Mouse (Mus musculus): ENCODE data around the gene Ppcdc. TPM values are rescaled to one million over a fixed set of nuclear protein-coding genes. Genes with fewer than 3 reads are reported as not detected.

The Ppcdc gene
- polyA plus RNA-seq, 1 experiment from 2014 or later: 24.3 TPM

GRCm38 (mm10) chr9:57425116-57425515 lies 14.8 kb downstream of the Ppcdc start:
- H3K4me2 ChIP-seq (replicated peaks): no peak overlapping the region
- H3K27ac ChIP-seq: no peak overlapping the region
- no peak overlapping the region for H3K4me3 ChIP-seq
- H3K27me3 ChIP-seq (replicated peaks): no peaks in the 10 kb centered on the region
- H3K9ac ChIP-seq: no peak overlapping the region
- WGBS: 83% methylated on average over 3 of the region's 3 CpGs
- H3K4me1 ChIP-seq: no peaks in the 10 kb centered on the region
- no peaks in the 10 kb centered on the region for H3K9me3 ChIP-seq
- H3K36me3 ChIP-seq: peaks cover 3% of the 10 kb centered on the region
- no peak for ATAC-seq (ENCODE audit: low FRiP score, low read depth)

- H3K4me1 ChIP-seq: no peaks in the 10 kb centered on the region
- no peaks in the 10 kb centered on the region for H3K9me3 ChIP-seq
- no peak overlapping the region for H3K4me3 ChIP-seq
- H3K9ac ChIP-seq: no peak overlapping the region
- no peak overlapping the region for H3K4me2 ChIP-seq (replicated peaks)
- ATAC-seq (ENCODE audit: low FRiP score, low read depth): no peak
- no peaks in the 10 kb centered on the region for H3K27me3 ChIP-seq (replicated peaks)
- WGBS: 88% methylated on average over 6 of the region's 6 CpGs
- H3K36me3 ChIP-seq: peaks cover 3% of the 10 kb centered on the region
- H3K27ac ChIP-seq: no peak overlapping the region
Measured at GRCm38 (mm10) chr9:57424066-57424465, 15.9 kb downstream of the Ppcdc start.

- H3K4me1 ChIP-seq: no peaks in the 10 kb centered on the region
- no peaks in the 10 kb centered on the region for H3K27me3 ChIP-seq (replicated peaks)
- H3K9ac ChIP-seq: no peak overlapping the region
- WGBS: 72% methylated on average over 5 of the region's 5 CpGs
- H3K4me3 ChIP-seq: no peak overlapping the region
- no peak for ATAC-seq (ENCODE audit: low FRiP score, low read depth)
- peaks cover 3% of the 10 kb centered on the region for H3K36me3 ChIP-seq
- H3K27ac ChIP-seq: no peak overlapping the region
- no peak overlapping the region for H3K4me2 ChIP-seq (replicated peaks)
- H3K9me3 ChIP-seq: no peaks in the 10 kb centered on the region
Measured at GRCm38 (mm10) chr9:57421688-57422111, 18.2 kb downstream of the Ppcdc start.

GRCm38 (mm10) chr9:57421121-57421571 lies 18.8 kb downstream of the Ppcdc start:
- WGBS: 70% methylated on average over 9 of the region's 9 CpGs
- H3K4me3 ChIP-seq: no peak overlapping the region
- no peaks in the 10 kb centered on the region for H3K27me3 ChIP-seq (replicated peaks)
- no peaks in the 10 kb centered on the region for H3K9me3 ChIP-seq
- no peaks in the 10 kb centered on the region for H3K4me1 ChIP-seq
- H3K27ac ChIP-seq: no peak overlapping the region
- ATAC-seq (ENCODE audit: low FRiP score, low read depth): no peak
- H3K36me3 ChIP-seq: peaks cover 3% of the 10 kb centered on the region
- H3K9ac ChIP-seq: 0 out of 2 replicates have a peak overlapping the region, but pooled peaks have one; percentile 3
- H3K4me2 ChIP-seq (replicated peaks): no peak overlapping the region

GRCm38 (mm10) chr9:57420321-57421120 lies 19.4 kb downstream of the Ppcdc start:
- no peak for ATAC-seq (ENCODE audit: low FRiP score, low read depth)
- Histone ChIP-seq H3K36me3 (peaks cover 3% of the 10 kb centered on the region), H3K4me3 (no peak overlapping the region), H3K27me3 (replicated peaks) (no peaks in the 10 kb centered on the region), H3K9me3 (no peaks in the 10 kb centered on the region), H3K4me1 (no peaks in the 10 kb centered on the region), H3K4me2 (replicated peaks) (no peak overlapping the region), H3K27ac (no peak overlapping the region), H3K9ac (0 out of 2 replicates have a peak overlapping the region, but pooled peaks have one; percentile 3)
- WGBS: 68% methylated on average over 20 of the region's 20 CpGs

GRCm38 (mm10) chr9:57419521-57420267 lies 20.2 kb downstream of the Ppcdc start:
- Histone ChIP-seq H3K9ac (no peak overlapping the region), H3K4me2 (replicated peaks) (no peak overlapping the region), H3K4me1 (no peaks in the 10 kb centered on the region), H3K27me3 (replicated peaks) (no peaks in the 10 kb centered on the region), H3K27ac (no peak overlapping the region), H3K9me3 (no peaks in the 10 kb centered on the region), H3K36me3 (peaks cover 3% of the 10 kb centered on the region), H3K4me3 (no peak overlapping the region)
- 92% methylated on average over 16 of the region's 16 CpGs for WGBS
- ATAC-seq (ENCODE audit: low FRiP score, low read depth): no peak

GRCm38 (mm10) chr9:57417341-57417740 lies 22.6 kb downstream of the Ppcdc start:
- 76% methylated on average over 8 of the region's 8 CpGs for WGBS
- H3K4me1 ChIP-seq: no peaks in the 10 kb centered on the region
- no peaks in the 10 kb centered on the region for H3K9me3 ChIP-seq
- no peaks in the 10 kb centered on the region for H3K27me3 ChIP-seq (replicated peaks)
- H3K27ac ChIP-seq: no peak overlapping the region
- H3K4me2 ChIP-seq (replicated peaks): no peak overlapping the region
- no peak for ATAC-seq (ENCODE audit: low FRiP score, low read depth)
- H3K36me3 ChIP-seq: peaks cover 12% of the 10 kb centered on the region
- no peak overlapping the region for H3K4me3 ChIP-seq
- H3K9ac ChIP-seq: no peak overlapping the region

GRCm38 (mm10) chr9:57407120-57407905 lies 32.6 kb downstream of the Ppcdc start:
- no peak for ATAC-seq (ENCODE audit: low FRiP score, low read depth)
- no peak overlapping the region for H3K4me2 ChIP-seq (replicated peaks)
- H3K9me3 ChIP-seq: no peaks in the 10 kb centered on the region
- H3K4me3 ChIP-seq: no peak overlapping the region
- WGBS: 92% methylated on average over 9 of the region's 9 CpGs
- no peak overlapping the region for H3K9ac ChIP-seq
- no peaks in the 10 kb centered on the region for H3K4me1 ChIP-seq
- H3K36me3 ChIP-seq: no peaks in the 10 kb centered on the region
- H3K27ac ChIP-seq: no peak overlapping the region
- no peaks in the 10 kb centered on the region for H3K27me3 ChIP-seq (replicated peaks)

GRCm38 (mm10) chr9:57406395-57406794 lies 33.5 kb downstream of the Ppcdc start:
- H3K9ac ChIP-seq: no peak overlapping the region
- 92% methylated on average over 5 of the region's 5 CpGs for WGBS
- H3K4me2 ChIP-seq (replicated peaks): no peak overlapping the region
- no peak overlapping the region for H3K4me3 ChIP-seq
- H3K27ac ChIP-seq: no peak overlapping the region
- no peaks in the 10 kb centered on the region for H3K9me3 ChIP-seq
- H3K27me3 ChIP-seq (replicated peaks): no peaks in the 10 kb centered on the region
- H3K4me1 ChIP-seq: no peaks in the 10 kb centered on the region
- ATAC-seq (ENCODE audit: low FRiP score, low read depth): no peak
- no peaks in the 10 kb centered on the region for H3K36me3 ChIP-seq

- no peak for ATAC-seq (ENCODE audit: low FRiP score, low read depth)
- 90% methylated on average over 5 of the region's 5 CpGs for WGBS
- H3K9me3 ChIP-seq: peaks cover 8% of the 10 kb centered on the region
Measured at GRCm38 (mm10) chr9:57404036-57404435, 35.9 kb downstream of the Ppcdc start.

GRCm38 (mm10) chr9:57402318-57403251 lies 37.3 kb downstream of the Ppcdc start:
- ATAC-seq (ENCODE audit: low FRiP score, low read depth): no peak
- peaks cover 8% of the 10 kb centered on the region for H3K9me3 ChIP-seq
- no peaks in the 10 kb centered on the region for H3K27me3 ChIP-seq (replicated peaks)
- no peak overlapping the region for H3K27ac ChIP-seq
- no peaks in the 10 kb centered on the region for H3K36me3 ChIP-seq
- WGBS: 92% methylated on average over 15 of the region's 15 CpGs
- H3K4me2 ChIP-seq (replicated peaks): no peak overlapping the region
- H3K4me3 ChIP-seq: no peak overlapping the region
- no peak overlapping the region for H3K9ac ChIP-seq
- no peaks in the 10 kb centered on the region for H3K4me1 ChIP-seq

More at GRCm38 (mm10) chr9:57404036-57404435, 35.9 kb downstream of the Ppcdc start:
- H3K4me2 ChIP-seq (replicated peaks): no peak overlapping the region
- H3K27ac ChIP-seq: no peak overlapping the region
- H3K36me3 ChIP-seq: no peaks in the 10 kb centered on the region
- no peak overlapping the region for H3K9ac ChIP-seq
- no peak overlapping the region for H3K4me3 ChIP-seq
- H3K4me1 ChIP-seq: no peaks in the 10 kb centered on the region
- H3K27me3 ChIP-seq (replicated peaks): no peaks in the 10 kb centered on the region
